Mouse (Mus musculus) midbrain, embryonic 16.5 days (tissue): ENCODE measurements around the gene Tasp1. TPM values are rescaled to one million over a fixed set of nuclear protein-coding genes. Genes with fewer than 3 reads are reported as not detected.
A peak's percentile ranks its signal among the peaks of the same experiment; 100 is the strongest.

Experiments
- ATAC-seq: fragments of 200-750 bp; cut with Nextera tagmentation; 2 replicates; pipeline ENCODE4 v1.8.0; 2017; ENCODE audit warnings: moderate TSS enrichment
- H3K27ac ChIP-seq: fragments of 300-500 bp; sonication (generic); 2 replicates; pipeline ENCODE4 v1.5.1; 2014; ENCODE audit warnings: mild to moderate bottlenecking, low read length, mixed read lengths
- H3K27me3 ChIP-seq: fragments of 300-500 bp; sonication (generic); 2 replicates; pipeline ENCODE4 v1.6.1; 2014; ENCODE audit warnings: low read depth, low read length, mixed read lengths; ENCODE audit not compliant: control insufficient read depth, insufficient read depth
- H3K36me3 ChIP-seq: fragments of 300-500 bp; sonication (generic); 2 replicates; pipeline ENCODE4 v1.6.1; 2014; ENCODE audit warnings: mild to moderate bottlenecking, low read length, moderate library complexity, mixed read lengths; ENCODE audit not compliant: control insufficient read depth, insufficient read depth
- H3K4me1 ChIP-seq: fragments of 300-500 bp; sonication (generic); 2 replicates; pipeline ENCODE4 v1.6.1; 2014; ENCODE audit warnings: mild to moderate bottlenecking, low read length, mixed read lengths; ENCODE audit not compliant: control insufficient read depth, insufficient read depth
- H3K4me2 ChIP-seq: fragments of 300-500 bp; sonication (generic); 2 replicates; pipeline ENCODE4 v1.6.1; 2014; ENCODE audit warnings: mild to moderate bottlenecking, low read length, mixed read lengths
- H3K4me3 ChIP-seq: fragments of 300-500 bp; sonication (generic); 2 replicates; pipeline ENCODE4 v1.5.1; 2014; ENCODE audit warnings: low read depth, mild to moderate bottlenecking, low read length, moderate library complexity, mixed read lengths
- H3K9ac ChIP-seq: fragments of 300-500 bp; sonication (generic); 2 replicates; pipeline ENCODE4 v1.6.1; 2014; ENCODE audit warnings: low read depth, low read length, mixed read lengths
- H3K9me3 ChIP-seq: fragments of 300-500 bp; sonication (generic); replicated peaks from 2 replicates; pipeline ENCODE4 v1.6.1; 2014; ENCODE audit warnings: mild to moderate bottlenecking, low read length, mixed read lengths; ENCODE audit not compliant: control insufficient read depth, poor library complexity, severe bottlenecking
- WGBS: fragments of 180-500 bp; shearing (Covaris S2); extraction: QIAGEN DNeasy Blood & Tissue Kit; methylation state at CpG from one replicate; pipeline ENCODE4 v1.1.7; 2014; 5-methylcytosine and 5-hydroxymethylcytosine counted together
- polyA plus RNA-seq: library from polyadenylated mRNA; unstranded; fragments of >200 nt; fragmentation: Nextera tagmentation; extraction: Ambion mirVana; gene quantifications from 2 replicates; pipeline ENCODE4 v1.2.1, GENCODE M21; 2015

The Tasp1 gene
- polyA plus RNA-seq, 1 experiment from 2014 or later: 24.4 TPM

DNA sequence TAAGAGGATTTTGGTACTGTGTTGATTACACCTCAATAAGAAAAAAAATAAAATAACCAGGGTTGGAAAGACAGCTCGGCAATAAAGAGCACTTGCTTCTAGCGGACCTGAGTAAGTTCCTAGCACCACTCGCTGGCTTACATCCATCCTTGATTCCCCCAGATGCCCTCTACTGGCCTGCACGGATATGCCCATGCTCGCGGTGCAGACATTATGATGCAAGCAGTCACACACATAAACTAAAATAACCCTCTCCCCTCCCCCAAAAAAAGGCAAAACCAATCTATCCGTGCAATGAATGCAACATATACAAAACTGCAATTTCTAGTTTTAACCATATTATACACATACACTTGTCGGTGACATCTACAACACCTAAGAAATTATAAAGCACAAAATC lies 929 bp downstream of the Tasp1 start:
- 82% methylated on average over 8 of the region's 8 CpGs for WGBS
- H3K27ac ChIP-seq: no peak overlapping the region
- no peak for ATAC-seq

GRCm38 (mm10) chr2:140061481-140061880 lies 5.1 kb downstream of the Tasp1 start:
- Histone ChIP-seq H3K4me2 (no peak overlapping the region), H3K4me3 (no peak overlapping the region), H3K36me3 (peaks cover 3% of the 10 kb centered on the region; the same call in 1 of the 2 replicates), H3K9ac (no peak overlapping the region), H3K9me3 (no peaks in the 10 kb centered on the region), H3K4me1 (no peaks in the 10 kb centered on the region), H3K27ac (no peak overlapping the region), H3K27me3 (no peaks in the 10 kb centered on the region)
- ATAC-seq: no peak
- 88% methylated on average over 3 of the region's 3 CpGs for WGBS

More for the DNA sequence above, 929 bp downstream of the Tasp1 start:
- peak overlapping the region; percentile 88 for H3K4me3 ChIP-seq
- peaks cover 7% of the 10 kb centered on the region for H3K4me1 ChIP-seq
- no peaks in the 10 kb centered on the region for H3K9me3 ChIP-seq
- peak overlapping the region; percentile 93; the same call in 1 of the 2 replicates for H3K9ac ChIP-seq
- no peaks in the 10 kb centered on the region for H3K36me3 ChIP-seq
- no peaks in the 10 kb centered on the region for H3K27me3 ChIP-seq
- peak overlapping the region; percentile 82 for H3K4me2 ChIP-seq

DNA sequence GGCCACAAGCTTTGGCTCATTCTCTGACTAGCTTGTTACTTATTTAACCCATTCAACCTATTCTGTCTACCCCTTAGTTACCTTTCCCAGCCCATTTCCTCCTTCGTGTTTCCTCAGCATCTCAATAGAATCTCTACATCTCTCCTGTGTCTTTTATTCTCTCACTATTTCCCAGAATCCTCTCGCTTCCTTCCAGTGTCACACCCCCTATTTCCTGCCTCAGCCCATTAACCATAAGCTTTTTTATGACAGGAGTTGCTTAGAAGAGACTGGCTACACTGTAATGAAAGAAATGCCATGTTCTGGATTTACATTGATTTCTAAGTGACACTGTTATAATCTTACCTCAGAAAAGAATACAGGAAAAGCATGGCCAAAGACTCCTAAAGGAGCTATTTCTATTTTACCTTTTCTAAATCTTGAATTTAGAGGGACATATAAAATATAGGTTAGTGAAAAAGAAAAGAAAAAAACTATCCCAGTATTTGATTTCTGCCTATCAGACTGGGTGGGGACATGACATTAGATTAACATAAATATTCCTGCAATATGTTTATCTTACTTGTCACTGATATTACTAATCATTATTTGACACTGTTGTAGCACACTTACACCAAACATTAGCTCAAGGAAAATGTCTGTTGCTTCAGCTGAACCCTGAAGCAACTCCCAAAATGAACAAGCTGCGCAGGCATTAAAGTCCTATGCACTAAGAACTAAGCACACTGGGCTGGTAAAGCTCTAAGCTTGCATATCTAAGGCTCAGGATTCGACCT lies 6.3 kb downstream of the Tasp1 start:
- H3K4me1 ChIP-seq: no peaks in the 10 kb centered on the region
- no peak overlapping the region for H3K4me2 ChIP-seq
- no peak overlapping the region for H3K9ac ChIP-seq
- H3K4me3 ChIP-seq: no peak overlapping the region
- H3K36me3 ChIP-seq: peaks cover 7% of the 10 kb centered on the region; the same call in 1 of the 2 replicates
- no peak for ATAC-seq
- no peak overlapping the region for H3K27ac ChIP-seq
- no peaks in the 10 kb centered on the region for H3K27me3 ChIP-seq
- no peaks in the 10 kb centered on the region for H3K9me3 ChIP-seq
- WGBS: 93% methylated on average over 4 of the region's 4 CpGs

GRCm38 (mm10) chr2:140058125-140058524 lies 8.5 kb downstream of the Tasp1 start:
- no peak for ATAC-seq
- no peak overlapping the region for H3K27ac ChIP-seq
- no peaks in the 10 kb centered on the region for H3K27me3 ChIP-seq
- H3K4me1 ChIP-seq: no peaks in the 10 kb centered on the region
- WGBS: 92% methylated on average over 6 of the region's 6 CpGs
- H3K9ac ChIP-seq: no peak overlapping the region
- no peaks in the 10 kb centered on the region for H3K9me3 ChIP-seq
- H3K4me3 ChIP-seq: no peak overlapping the region
- H3K36me3 ChIP-seq: peaks cover 12% of the 10 kb centered on the region
- no peak overlapping the region for H3K4me2 ChIP-seq

DNA sequence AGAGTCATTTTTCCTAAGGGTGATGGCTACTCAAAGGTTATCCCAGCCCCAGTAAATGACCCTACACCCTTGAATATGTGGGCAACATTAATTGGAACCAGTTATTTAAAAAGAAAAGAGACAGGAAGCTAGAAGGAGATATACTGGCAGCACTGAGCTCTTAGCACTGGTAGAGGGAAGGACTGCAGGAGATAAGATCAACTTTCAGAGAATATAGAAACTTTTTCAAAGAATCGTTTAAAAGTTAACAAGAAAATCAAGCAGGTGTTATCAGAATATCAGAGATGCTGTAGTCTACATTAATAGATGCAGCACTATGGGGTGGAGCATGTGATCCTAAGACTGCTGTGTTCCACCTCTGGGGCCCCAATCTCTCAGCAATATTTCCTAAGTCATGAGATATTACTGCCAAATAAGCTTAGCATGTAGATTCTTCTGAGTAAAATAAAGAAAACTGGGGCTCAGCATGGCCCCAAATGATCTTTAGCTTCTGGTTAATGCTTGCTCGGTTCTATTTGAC lies 14.9 kb downstream of the Tasp1 start:
- H3K4me1 ChIP-seq: no peaks in the 10 kb centered on the region
- H3K27ac ChIP-seq: no peak overlapping the region
- no peak for ATAC-seq
- H3K9ac ChIP-seq: no peak overlapping the region
- no peaks in the 10 kb centered on the region for H3K27me3 ChIP-seq
- H3K9me3 ChIP-seq: no peaks in the 10 kb centered on the region
- 92% methylated on average over 2 of the region's 2 CpGs for WGBS
- H3K4me2 ChIP-seq: no peak overlapping the region
- H3K36me3 ChIP-seq: peaks cover 31% of the 10 kb centered on the region
- no peak overlapping the region for H3K4me3 ChIP-seq

DNA sequence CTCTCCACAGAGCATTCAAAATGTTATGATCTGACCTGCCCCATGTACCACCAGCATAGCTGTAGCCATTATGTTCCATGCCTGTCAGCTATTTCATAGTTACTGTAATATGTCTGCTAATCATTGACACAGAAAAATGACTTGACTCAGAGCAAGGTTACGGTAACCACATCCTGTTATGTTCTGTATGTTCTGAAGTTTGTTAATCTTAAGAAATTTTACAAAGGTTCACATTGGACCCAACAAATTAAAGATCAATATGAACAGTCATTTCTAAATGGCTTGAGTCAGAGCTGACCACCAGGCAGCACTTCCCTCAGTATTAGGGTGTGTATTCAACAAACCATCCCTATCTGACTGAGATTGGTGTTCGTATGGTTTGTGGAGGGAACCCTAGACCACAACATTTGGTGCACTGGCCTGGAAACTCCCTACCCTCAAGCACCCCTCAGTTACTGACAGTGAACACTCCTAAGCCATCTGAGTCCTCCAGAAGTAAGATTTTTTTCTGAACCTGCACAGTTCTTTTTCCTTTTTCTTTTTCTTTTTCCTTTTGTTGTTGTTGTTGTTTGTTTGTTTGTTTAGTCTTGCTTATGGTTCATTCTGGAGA lies 24.0 kb downstream of the Tasp1 start:
- H3K9ac ChIP-seq: no peak overlapping the region
- H3K9me3 ChIP-seq: no peaks in the 10 kb centered on the region
- no peak overlapping the region for H3K4me3 ChIP-seq
- H3K27me3 ChIP-seq: no peaks in the 10 kb centered on the region
- peaks cover 10% of the 10 kb centered on the region for H3K36me3 ChIP-seq
- ATAC-seq: no peak
- H3K27ac ChIP-seq: no peak overlapping the region
- no peaks in the 10 kb centered on the region for H3K4me1 ChIP-seq
- WGBS: 92% methylated on average over 2 of the region's 2 CpGs
- no peak overlapping the region for H3K4me2 ChIP-seq

GRCm38 (mm10) chr2:140042081-140042480 lies 24.5 kb downstream of the Tasp1 start:
- ATAC-seq: no peak
- WGBS: 97% methylated on average over 10 of the region's 10 CpGs
- Histone ChIP-seq H3K4me2 (no peak overlapping the region), H3K27ac (no peak overlapping the region), H3K27me3 (no peaks in the 10 kb centered on the region), H3K9me3 (no peaks in the 10 kb centered on the region), H3K4me3 (no peak overlapping the region), H3K36me3 (peaks cover 9% of the 10 kb centered on the region), H3K9ac (no peak overlapping the region), H3K4me1 (no peaks in the 10 kb centered on the region)

- ATAC-seq: no peak
- Histone ChIP-seq H3K36me3 (peaks cover 2% of the 10 kb centered on the region; the same call in 1 of the 2 replicates), H3K27ac (no peak overlapping the region), H3K4me1 (no peaks in the 10 kb centered on the region), H3K4me2 (no peak overlapping the region), H3K9me3 (no peaks in the 10 kb centered on the region), H3K27me3 (no peaks in the 10 kb centered on the region), H3K9ac (no peak overlapping the region), H3K4me3 (no peak overlapping the region)
- 85% methylated on average over 2 of the region's 2 CpGs for WGBS
These were observed 29.1 kb downstream of the Tasp1 start for GRCm38 (mm10) chr2:140037459-140037858.

GRCm38 (mm10) chr2:140036854-140037253 lies 29.8 kb downstream of the Tasp1 start:
- H3K27ac ChIP-seq: no peak overlapping the region
- no peak overlapping the region for H3K4me2 ChIP-seq
- H3K27me3 ChIP-seq: no peaks in the 10 kb centered on the region
- H3K9ac ChIP-seq: no peak overlapping the region
- H3K4me1 ChIP-seq: no peaks in the 10 kb centered on the region
- ATAC-seq: no peak
- H3K9me3 ChIP-seq: no peaks in the 10 kb centered on the region
- no peak overlapping the region for H3K4me3 ChIP-seq
- peaks cover 2% of the 10 kb centered on the region; the same call in 1 of the 2 replicates for H3K36me3 ChIP-seq
